Comparison of ENCODE assay signal across 8 mouse cellular contexts in the genomic region with DNA sequence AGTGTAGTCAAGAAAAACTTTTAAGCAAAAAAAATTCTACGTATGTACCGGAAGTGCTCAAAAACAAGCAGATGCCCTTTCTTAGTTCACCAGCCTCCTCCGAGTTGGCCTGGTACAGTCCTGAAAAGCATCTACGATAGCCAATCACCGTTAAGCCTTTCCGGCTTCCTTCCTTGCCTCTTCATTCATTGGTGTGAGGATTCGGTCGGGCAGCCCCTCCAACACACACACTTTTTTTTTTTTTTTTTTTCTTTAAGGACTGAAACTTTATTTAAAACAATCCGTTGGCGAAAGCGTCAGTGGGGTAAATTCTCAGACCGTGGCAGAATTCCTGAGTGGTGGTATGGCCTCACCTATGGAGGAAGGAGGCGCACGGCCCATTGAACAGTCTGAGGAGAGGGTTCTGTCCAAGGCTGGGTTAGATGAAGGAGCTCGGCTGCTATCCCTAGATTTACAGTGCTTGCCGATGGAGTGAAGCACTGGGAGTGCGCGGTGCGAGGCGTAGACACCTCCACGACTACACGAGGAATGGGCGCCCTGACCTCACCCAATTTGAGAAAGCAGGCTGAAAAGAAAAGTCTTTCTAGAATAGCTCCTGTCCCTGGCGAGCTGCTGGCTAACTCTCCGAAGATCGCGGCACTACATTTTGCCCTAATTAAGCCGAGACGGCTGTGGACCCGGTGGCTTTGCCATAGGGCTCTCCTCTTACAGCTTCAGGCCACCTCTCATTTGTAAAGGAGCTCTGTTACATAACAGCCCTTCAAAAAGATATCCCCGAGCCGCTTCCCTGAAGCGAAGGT. TPM values are rescaled to one million over a fixed set of nuclear protein-coding genes. Genes with fewer than 3 reads are reported as not detected.
DNase-seq lines count a peak whose midpoint lies in the region; ATAC-seq and TF ChIP-seq lines count a peak whose summit lies in the region.

No protein-coding gene starts in this region.

- under 1% methylated on average over 33 of the region's 33 CpGs for WGBS in heart, embryonic 11.5 days (ENCODE audit: insufficient replicate concordance)
- WGBS in liver, embryonic 11.5 days: under 1% methylated on average over 33 of the region's 33 CpGs
- under 1% methylated on average over 33 of the region's 33 CpGs for WGBS in stomach, embryonic 15.5 days

- H3K4me1 ChIP-seq in embryonic fibroblast, embryonic 13.5 days (ENCODE audit: control insufficient read depth, insufficient read depth, low read length): no peaks in the 10 kb centered on the region; the same call in 1 of the 2 replicates
- peaks cover 7% of the 10 kb centered on the region for H3K4me1 ChIP-seq in heart, embryonic 11.5 days (ENCODE audit: control insufficient read depth, insufficient read depth, low read length)
- H3K4me1 ChIP-seq in liver, embryonic 11.5 days (replicated peaks; ENCODE audit: control insufficient read depth, insufficient read depth, low read length): peaks cover 14% of the 10 kb centered on the region
- H3K4me1 ChIP-seq in stomach, embryonic 15.5 days: peaks cover 6% of the 10 kb centered on the region; the same call in 1 of the 2 replicates

- peaks cover 38% of the 10 kb centered on the region for H3K79me2 ChIP-seq in myocyte (ENCODE audit: control insufficient read depth, insufficient read depth)

- peak overlapping the region; percentile 98 for H3K9ac ChIP-seq in heart, embryonic 11.5 days (ENCODE audit: low read depth, low read length)
- peak overlapping the region; percentile 77 for H3K9ac ChIP-seq in liver, embryonic 11.5 days (ENCODE audit: low read depth, low read length)
- H3K9ac ChIP-seq in stomach, embryonic 15.5 days: peak overlapping the region; percentile 32; the same call in 1 of the 2 replicates

- ATAC-seq in heart, embryonic 11.5 days (replicated peaks; ENCODE audit: insufficient number of reproducible peaks, low FRiP score, low TSS enrichment): peak; percentile 91
- peak; percentile 91 for ATAC-seq in liver, embryonic 11.5 days (replicated peaks; ENCODE audit: low FRiP score)
- peak; percentile 93 for ATAC-seq in stomach, embryonic 15.5 days (ENCODE audit: insufficient read depth, low FRiP score, low read depth)

- H3K27ac ChIP-seq in embryonic fibroblast, embryonic 13.5 days (ENCODE audit: insufficient read depth, low read length): peak overlapping the region; percentile 93
- peak overlapping the region; percentile 99 for H3K27ac ChIP-seq in heart, embryonic 11.5 days (ENCODE audit: low read depth, low read length)
- peak overlapping the region; percentile 99 for H3K27ac ChIP-seq in liver, embryonic 11.5 days (ENCODE audit: low read depth, low read length)
- peak overlapping the region; percentile 98 for H3K27ac ChIP-seq in stomach, embryonic 15.5 days

- peak overlapping the region; percentile 79 for H3K4me3 ChIP-seq in embryonic fibroblast, embryonic 13.5 days (ENCODE audit: insufficient read depth, low read length)
- peak overlapping the region; percentile 97 for H3K4me3 ChIP-seq in heart, embryonic 11.5 days (ENCODE audit: low read depth, low read length)
- peak overlapping the region; percentile 98 for H3K4me3 ChIP-seq in liver, embryonic 11.5 days (ENCODE audit: low read depth, low read length)
- H3K4me3 ChIP-seq in myocyte: peak overlapping the region; percentile 79
- peak overlapping the region; percentile 96 for H3K4me3 ChIP-seq in stomach, embryonic 15.5 days (replicated peaks)

- no peaks in the 10 kb centered on the region for H3K9me3 ChIP-seq in heart, embryonic 11.5 days (replicated peaks; ENCODE audit: control insufficient read depth, low read length)
- H3K9me3 ChIP-seq in liver, embryonic 11.5 days (ENCODE audit: control insufficient read depth, low read length): no peaks in the 10 kb centered on the region
- H3K9me3 ChIP-seq in stomach, embryonic 15.5 days: no peaks in the 10 kb centered on the region

- DNase-seq in 416B (ENCODE audit: low read depth): peak; percentile 99
- DNase-seq in adrenal gland, postnatal 10 days: peak; percentile 61
- DNase-seq in kidney, postnatal 10 days: peak; percentile 87
- DNase-seq in liver, embryonic 11.5 days (ENCODE audit: low spot score): peak; percentile 78

- TF ChIP-seq POLR2A in embryonic fibroblast, embryonic 13.5 days (IDR thresholded peaks at IDR 0.05; ENCODE audit: low read depth, low read length): peak; percentile 55; the same call in 1 of the 2 replicates
- TF ChIP-seq POLR2A in myocyte (IDR thresholded peaks at IDR 0.05; ENCODE audit: insufficient read length, low read depth): peak; percentile 40

- peak overlapping the region; percentile 91 for H3ac ChIP-seq in myocyte (ENCODE audit: control insufficient read depth, insufficient read length)

- no peaks in the 10 kb centered on the region for H3K27me3 ChIP-seq in heart, embryonic 11.5 days (ENCODE audit: control insufficient read depth, insufficient read depth, low read length)
- H3K27me3 ChIP-seq in liver, embryonic 11.5 days (replicated peaks; ENCODE audit: control insufficient read depth, insufficient read depth, low read length): no peaks in the 10 kb centered on the region
- H3K27me3 ChIP-seq in myocyte (ENCODE audit: control insufficient read depth, insufficient read depth, insufficient read length): no peaks in the 10 kb centered on the region
- no peaks in the 10 kb centered on the region for H3K27me3 ChIP-seq in stomach, embryonic 15.5 days (replicated peaks)

- H3K36me3 ChIP-seq in heart, embryonic 11.5 days (ENCODE audit: control insufficient read depth, insufficient read depth, low read length): peaks cover under 1% of the 10 kb centered on the region; the same call in 1 of the 2 replicates
- H3K36me3 ChIP-seq in liver, embryonic 11.5 days (ENCODE audit: control insufficient read depth, insufficient read depth, low read length): peaks cover 2% of the 10 kb centered on the region; the same call in 1 of the 2 replicates
- H3K36me3 ChIP-seq in myocyte (ENCODE audit: control insufficient read depth, insufficient read depth): peaks cover 5% of the 10 kb centered on the region
- peaks cover 2% of the 10 kb centered on the region; the same call in 1 of the 2 replicates for H3K36me3 ChIP-seq in stomach, embryonic 15.5 days

- no peak for TF ChIP-seq CTCF in embryonic fibroblast, embryonic 13.5 days (IDR thresholded peaks at IDR 0.05; ENCODE audit: borderline replicate concordance, insufficient read depth, low read length)

- peak overlapping the region; percentile 77 for H3K4me2 ChIP-seq in heart, embryonic 11.5 days
- peak overlapping the region; percentile 95 for H3K4me2 ChIP-seq in liver, embryonic 11.5 days
- peak overlapping the region; percentile 98 for H3K4me2 ChIP-seq in myocyte (ENCODE audit: low read depth)
- peak overlapping the region; percentile 64 for H3K4me2 ChIP-seq in stomach, embryonic 15.5 days

TF ChIP-seq in myocyte, 11 proteins besides CTCF, POLR2A, EP300 and RAD21 (continues in another document):
- no peak for TF ChIP-seq POLR2AphosphoS2 (IDR thresholded peaks at IDR 0.05; ENCODE audit: insufficient read length, low read depth)
- no peak for TF ChIP-seq SRF (IDR thresholded peaks at IDR 0.05; ENCODE audit: control insufficient read depth, insufficient read length, low read depth)
- no peak for TF ChIP-seq TCF12 (IDR thresholded peaks at IDR 0.05; ENCODE audit: insufficient read depth, poor library complexity, severe bottlenecking)
- TF ChIP-seq REST (IDR thresholded peaks at IDR 0.05; ENCODE audit: insufficient read depth, insufficient read length): no peak

RNA-seq across cellular contexts. Expression of a gene that starts 0.8 kb away (rescaled TPM):
- 10 to 100 TPM; 48.9 to 49.5 TPM for total RNA-seq in adrenal gland, postnatal 10 days (2021)
- 76.6 and 78.8 TPM in 2 replicates for polyA plus RNA-seq in embryonic fibroblast, embryonic 13.5 days (2011; ENCODE audit: insufficient read length, low read depth, missing spikeins)
- 29.2 and 31.0 TPM in 2 replicates for polyA plus RNA-seq in heart, embryonic 11.5 days (2014; fragmentation: Nextera tagmentation; extraction: Ambion mirVana)
- 26.5 and 28.8 TPM in 2 replicates for polyA plus RNA-seq in liver, embryonic 11.5 days (2014; fragmentation: Nextera tagmentation; extraction: Ambion mirVana)
- 36.3 TPM for polyA plus RNA-seq in myocyte (2012; fragmentation: generic; extraction: Trizol)
- polyA plus RNA-seq in stomach, embryonic 15.5 days (2015; fragmentation: Nextera tagmentation; extraction: Ambion mirVana): 27.8 and 28.5 TPM in 2 replicates

RNA-seq across cellular contexts. Expression of a gene that starts 11.4 kb away (rescaled TPM):
- 10 to 100 TPM; 15.5 to 15.9 TPM for total RNA-seq in adrenal gland, postnatal 10 days (2021)
- polyA plus RNA-seq in embryonic fibroblast, embryonic 13.5 days (2011; ENCODE audit: insufficient read length, low read depth, missing spikeins): 8.9 and 10.4 TPM in 2 replicates
- polyA plus RNA-seq in heart, embryonic 11.5 days (2014; fragmentation: Nextera tagmentation; extraction: Ambion mirVana): 26.6 and 30.4 TPM in 2 replicates
- 59.3 and 63.4 TPM in 2 replicates for polyA plus RNA-seq in liver, embryonic 11.5 days (2014; fragmentation: Nextera tagmentation; extraction: Ambion mirVana)
- 7.1 TPM for polyA plus RNA-seq in myocyte (2012; fragmentation: generic; extraction: Trizol)
- 23.7 and 26.9 TPM in 2 replicates for polyA plus RNA-seq in stomach, embryonic 15.5 days (2015; fragmentation: Nextera tagmentation; extraction: Ambion mirVana)

RNA-seq across cellular contexts. Expression of a gene that starts 18.1 kb away (rescaled TPM):
- 1 to 10 TPM; 4.2 to 7.9 TPM for total RNA-seq in adrenal gland, postnatal 10 days (2021)
- 1.3 and 4.6 TPM in 2 replicates for polyA plus RNA-seq in embryonic fibroblast, embryonic 13.5 days (2011; ENCODE audit: insufficient read length, low read depth, missing spikeins)
- polyA plus RNA-seq in heart, embryonic 11.5 days (2014; fragmentation: Nextera tagmentation; extraction: Ambion mirVana): 8.5 and 13.8 TPM in 2 replicates
- 11.4 and 14.2 TPM in 2 replicates for polyA plus RNA-seq in liver, embryonic 11.5 days (2014; fragmentation: Nextera tagmentation; extraction: Ambion mirVana)
- polyA plus RNA-seq in myocyte (2012; fragmentation: generic; extraction: Trizol): 1.0 TPM
- 7.5 and 11.0 TPM in 2 replicates for polyA plus RNA-seq in stomach, embryonic 15.5 days (2015; fragmentation: Nextera tagmentation; extraction: Ambion mirVana)

RNA-seq across cellular contexts. Expression of a gene that starts 27.7 kb away (rescaled TPM):
- 1 to 10 TPM; 3.1 to 7.9 TPM for total RNA-seq in adrenal gland, postnatal 10 days (2021)
- polyA plus RNA-seq in embryonic fibroblast, embryonic 13.5 days (2011; ENCODE audit: insufficient read length, low read depth, missing spikeins): 2.7 and 4.9 TPM in 2 replicates
- polyA plus RNA-seq in heart, embryonic 11.5 days (2014; fragmentation: Nextera tagmentation; extraction: Ambion mirVana): 6.6 and 6.9 TPM in 2 replicates
- polyA plus RNA-seq in liver, embryonic 11.5 days (2014; fragmentation: Nextera tagmentation; extraction: Ambion mirVana): 2.9 and 3.3 TPM in 2 replicates
- 3.0 TPM for polyA plus RNA-seq in myocyte (2012; fragmentation: generic; extraction: Trizol)
- polyA plus RNA-seq in stomach, embryonic 15.5 days (2015; fragmentation: Nextera tagmentation; extraction: Ambion mirVana): 6.7 and 7.2 TPM in 2 replicates

RNA-seq across cellular contexts. Expression of a gene that starts 36.8 kb away (rescaled TPM):
- total RNA-seq in adrenal gland, postnatal 10 days (2021): 100 to 1,000 TPM in 1 of 2 experiments, 10 to 100 TPM in 1; 92.0 to 107 TPM
- 53.3 and 71.2 TPM in 2 replicates for polyA plus RNA-seq in embryonic fibroblast, embryonic 13.5 days (2011; ENCODE audit: insufficient read length, low read depth, missing spikeins)
- 144 and 175 TPM in 2 replicates for polyA plus RNA-seq in heart, embryonic 11.5 days (2014; fragmentation: Nextera tagmentation; extraction: Ambion mirVana)
- polyA plus RNA-seq in liver, embryonic 11.5 days (2014; fragmentation: Nextera tagmentation; extraction: Ambion mirVana): 115 and 125 TPM in 2 replicates
- polyA plus RNA-seq in myocyte (2012; fragmentation: generic; extraction: Trizol): 113 TPM
- 119 and 133 TPM in 2 replicates for polyA plus RNA-seq in stomach, embryonic 15.5 days (2015; fragmentation: Nextera tagmentation; extraction: Ambion mirVana)

Comparison
In these comparisons a context has a peak if more than half of its experiments do, and no peak if none do; other contexts are left out.
1. Peak in every context shown above with its lines: DNase-seq, ATAC-seq, H3K4me3 ChIP-seq and H3K27ac ChIP-seq.
2. H3K9ac ChIP-seq: peak in every context shown above with its lines; median percentile 98 in heart, embryonic 11.5 days; 77 in liver, embryonic 11.5 days; 32 in stomach, embryonic 15.5 days.